Mouse (Mus musculus) natural killer cell, adult 2 months (primary cell): ENCODE results near the gene Atg7.
A peak's percentile ranks its signal among the peaks of the same experiment; 100 is the strongest.
"Not testable (repeated sequence)": the region's sequence is repeated elsewhere in the genome, so short reads cannot be mapped to it uniquely, and the experiment has no call there.

ENCODE experiments used
- DNase-seq, 2 experiments: peaks; one replicate each; pipeline ENCODE4 v3.0.0; 2022; ENCODE audit warnings: low spot score in 2 of 2

Gene Atg7

GRCm38 (mm10) chr6:114882212-114882611 lies 239.3 kb downstream of the Atg7 start:
- DNase-seq, result no peak

DNA sequence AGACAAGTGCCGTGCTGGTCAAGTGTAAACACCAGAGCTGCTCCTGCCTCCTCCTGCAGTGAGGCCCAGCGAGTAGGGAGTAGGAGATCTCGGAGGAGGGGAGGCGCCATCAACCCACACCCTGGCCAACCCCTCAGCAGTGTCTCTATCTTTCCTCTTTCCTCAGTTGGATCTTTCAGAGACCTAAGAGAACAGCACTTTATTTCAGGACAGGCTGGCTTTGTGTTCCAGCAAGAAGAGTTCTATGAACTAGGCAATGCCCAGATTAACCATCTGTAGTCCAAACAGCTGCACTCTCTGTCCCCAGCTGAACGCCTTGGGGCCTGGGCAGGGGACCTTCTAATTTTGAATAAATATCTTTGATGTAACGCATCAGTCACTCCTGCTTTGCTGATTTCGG lies 239.8 kb downstream of the Atg7 start:
- no peak for DNase-seq

GRCm38 (mm10) chr6:114883261-114883740 lies 240.4 kb downstream of the Atg7 start:
- peak; percentile 81 to 91 for DNase-seq

DNA sequence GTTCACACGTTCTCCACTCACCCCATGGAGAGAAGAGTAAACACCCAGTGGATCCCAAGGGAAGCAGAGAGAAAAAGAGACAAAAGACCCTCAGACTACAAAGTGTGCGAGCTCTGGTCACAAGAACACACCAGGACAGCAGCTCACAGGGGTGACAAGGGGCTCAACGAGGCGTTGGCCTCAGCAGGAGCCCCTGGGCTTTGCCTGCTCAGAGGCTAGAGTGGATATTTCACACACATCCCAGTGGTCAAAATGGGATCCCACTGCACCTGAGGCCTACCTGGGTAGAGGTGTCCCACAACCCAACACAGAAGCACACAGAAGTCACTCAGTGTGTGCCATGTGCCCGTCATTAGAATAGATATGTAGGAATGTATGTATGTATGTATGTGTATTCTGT lies 242.2 kb downstream of the Atg7 start:
- DNase-seq, result no peak

- DNase-seq, result no peak
Observed at GRCm38 (mm10) chr6:114886012-114886411, 243.1 kb downstream of the Atg7 start.

GRCm38 (mm10) chr6:114886504-114887361 lies 243.8 kb downstream of the Atg7 start:
- DNase-seq, result no peak

DNA sequence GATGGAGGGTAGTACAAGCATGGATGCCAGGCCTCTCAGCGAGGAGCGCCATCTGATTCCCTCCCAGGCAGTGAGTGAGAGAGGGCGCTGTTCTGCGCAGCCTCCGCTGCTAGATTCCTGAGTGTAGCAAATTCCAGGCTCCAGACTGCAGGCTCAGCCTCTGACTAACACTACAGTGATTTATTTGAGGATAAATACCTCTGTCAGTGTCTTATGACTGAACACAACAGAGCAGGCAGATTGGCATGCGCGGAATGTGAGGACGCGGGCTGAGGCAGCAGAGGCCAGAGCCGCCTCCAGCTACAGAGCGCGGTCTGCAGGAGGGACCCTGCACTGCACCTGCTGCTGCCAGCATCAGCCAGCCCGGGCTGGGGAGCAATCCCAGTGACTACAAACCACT lies 246.0 kb downstream of the Atg7 start:
- DNase-seq, result no peak

GRCm38 (mm10) chr6:114889971-114890370 lies 247.1 kb downstream of the Atg7 start:
- not testable (repeated sequence) for DNase-seq

DNA sequence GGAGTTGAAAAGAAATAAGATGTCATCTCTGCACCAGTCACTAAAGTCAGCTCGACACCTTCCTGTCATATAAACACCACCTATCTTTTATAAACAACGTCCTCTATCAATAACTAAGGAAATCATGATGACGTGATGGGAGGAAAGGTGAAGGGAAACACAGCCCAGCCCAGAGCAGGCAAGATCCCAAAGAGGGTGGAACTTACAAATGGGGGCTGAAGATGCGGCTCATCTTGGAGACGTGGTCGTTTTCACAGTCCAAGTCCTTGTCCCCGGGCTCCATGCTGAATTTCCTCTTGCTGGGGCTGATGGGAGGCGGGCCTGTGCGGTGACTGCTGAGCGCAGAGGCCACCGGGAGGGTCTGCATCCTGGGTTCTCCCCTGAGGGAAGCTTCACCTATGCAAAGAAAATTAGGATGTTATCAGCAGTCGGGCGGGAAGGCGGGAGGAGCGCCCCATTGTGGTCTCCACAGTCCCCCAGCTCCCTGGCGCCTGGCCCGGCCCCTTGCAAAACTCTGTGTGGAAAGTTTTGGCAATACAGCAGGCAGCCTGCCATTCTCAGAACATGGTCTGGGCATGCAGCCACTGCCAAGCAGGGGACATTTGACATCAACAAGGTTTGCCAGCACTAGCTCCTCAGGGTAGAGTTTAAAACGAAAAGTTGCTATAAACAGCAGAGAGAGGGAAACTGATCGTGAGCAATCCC lies 247.7 kb downstream of the Atg7 start:
- no peak for DNase-seq

- DNase-seq, result no peak
Observed at GRCm38 (mm10) chr6:114891272-114891671, 248.4 kb downstream of the Atg7 start.

- DNase-seq, result peak in 1 of 2 experiments; percentile 55
Observed at GRCm38 (mm10) chr6:114891771-114892170, 248.9 kb downstream of the Atg7 start.

DNA sequence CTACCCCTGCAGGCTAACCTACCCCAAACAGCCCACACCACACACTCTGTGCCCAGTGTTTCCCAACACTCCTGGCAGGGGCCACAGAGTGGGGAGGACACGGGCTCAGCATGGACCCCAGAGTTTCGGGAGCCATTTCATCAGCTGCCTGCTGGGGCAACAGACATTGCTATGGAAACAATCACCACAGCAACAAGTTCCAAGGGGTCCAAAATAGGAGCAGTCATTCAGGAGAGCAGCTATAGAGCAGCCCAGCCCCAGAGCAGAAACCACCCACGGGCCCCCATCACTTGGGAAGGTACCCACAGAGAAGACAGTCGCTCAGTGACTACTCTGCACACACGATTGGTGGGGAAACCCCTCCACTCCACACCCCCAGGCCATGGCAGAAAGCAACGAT lies 249.5 kb downstream of the Atg7 start:
- peak; percentile 69 to 77 for DNase-seq

DNA sequence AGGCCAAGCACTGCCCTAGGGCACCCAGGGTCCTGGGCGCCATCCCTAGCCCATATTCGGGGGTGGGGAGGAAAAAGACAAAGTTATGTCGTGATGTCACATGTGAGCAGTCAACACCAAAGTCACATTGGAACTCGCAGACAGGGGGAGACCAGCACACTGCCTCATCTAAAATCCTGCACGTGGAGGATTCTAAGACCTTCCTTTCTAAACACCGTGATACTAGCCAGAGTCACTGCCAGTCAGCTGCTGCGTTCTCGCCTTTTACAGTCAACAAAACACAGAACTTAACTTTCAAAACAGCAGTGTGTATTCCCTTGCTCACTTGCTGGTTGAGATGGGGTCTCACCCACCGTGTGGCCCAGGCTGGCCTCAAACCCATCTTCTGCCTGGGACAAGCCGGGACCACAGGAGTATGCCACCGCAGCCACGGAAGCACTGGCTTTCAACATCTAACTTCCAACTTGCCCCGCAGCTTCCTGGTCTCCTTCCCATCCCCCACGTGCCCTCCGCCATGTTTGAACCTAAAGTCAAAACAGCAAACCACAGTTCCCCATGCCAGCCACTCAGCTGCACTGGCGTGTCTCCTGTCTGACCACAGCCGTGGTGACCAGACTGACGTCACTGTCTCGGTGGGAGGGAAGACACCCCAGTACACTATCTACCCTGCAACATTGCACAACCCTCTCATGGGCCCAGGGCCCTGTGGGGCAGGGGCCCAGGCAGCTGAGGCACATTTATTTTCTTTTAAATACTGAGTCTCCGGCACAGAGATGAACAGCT lies 250.7 kb downstream of the Atg7 start:
- peak; percentile 96 to 99 for DNase-seq

DNA sequence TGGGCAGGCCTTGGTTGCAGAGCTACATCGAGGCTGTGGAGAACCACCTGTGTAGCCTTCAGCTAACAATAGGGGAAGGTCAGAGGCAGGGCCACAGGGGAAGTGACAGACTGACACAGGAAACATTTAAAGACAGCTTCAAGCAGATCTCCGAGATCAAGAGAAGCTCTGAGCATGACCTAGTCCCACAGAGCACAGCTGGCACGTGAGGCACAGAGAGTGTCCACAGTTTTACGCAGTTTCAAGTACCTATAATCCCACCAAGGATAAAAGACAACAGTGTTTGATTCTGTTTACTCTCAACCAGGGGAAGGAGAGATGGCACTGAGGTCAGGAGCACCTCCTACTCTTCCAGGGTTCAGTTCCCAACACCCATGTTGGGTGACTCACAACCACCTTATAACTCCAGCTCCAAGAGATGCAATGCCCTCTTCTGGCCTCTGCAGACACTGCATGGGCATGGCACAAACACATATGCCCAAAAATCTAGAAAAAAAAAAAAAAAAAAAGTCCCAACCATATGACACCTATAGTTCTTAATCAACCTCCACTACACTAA lies 251.7 kb downstream of the Atg7 start:
- peak; percentile 81 to 87 for DNase-seq

- DNase-seq, result no peak
Observed at GRCm38 (mm10) chr6:114895191-114895590, 252.3 kb downstream of the Atg7 start.

- no peak for DNase-seq
Observed at GRCm38 (mm10) chr6:114896281-114896680, 253.4 kb downstream of the Atg7 start.

DNA sequence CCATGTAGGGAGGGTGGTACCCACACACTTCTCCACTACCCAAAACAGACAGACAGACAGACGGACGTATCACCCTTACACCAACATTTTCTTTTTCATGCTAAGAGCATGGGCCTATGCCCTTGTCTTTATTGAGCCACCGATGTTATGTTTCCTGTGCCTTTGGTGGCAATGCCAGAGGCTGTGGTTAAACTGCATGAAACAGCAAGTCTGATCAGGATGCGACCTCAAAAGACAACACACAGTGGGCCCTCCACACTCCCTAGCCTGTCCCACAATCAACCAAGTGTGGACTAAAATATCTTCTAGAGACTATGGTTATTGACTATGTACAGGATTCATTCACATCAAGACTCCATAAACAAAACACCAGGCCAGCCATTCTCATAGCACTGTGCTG lies 256.1 kb downstream of the Atg7 start:
- DNase-seq, result no peak

DNA sequence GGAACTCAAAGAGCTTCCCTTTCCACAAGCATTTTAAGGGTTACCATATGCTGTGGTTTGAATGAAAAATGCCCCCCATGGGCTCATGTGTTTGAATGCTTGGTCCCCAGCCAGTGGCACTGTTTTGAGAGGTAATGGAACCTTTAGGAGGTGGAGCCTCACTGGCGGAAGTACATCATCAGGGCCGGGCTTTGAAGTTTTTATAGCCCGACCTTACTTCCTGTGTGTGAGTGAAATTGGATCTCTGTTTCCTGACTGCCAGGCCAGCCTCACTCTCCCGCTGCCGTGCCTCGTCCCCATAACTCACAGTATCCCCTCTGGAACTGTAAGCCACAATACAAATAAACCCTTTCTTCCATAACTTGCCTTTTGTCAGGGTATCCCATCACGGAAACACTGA lies 256.8 kb downstream of the Atg7 start:
- DNase-seq, result no peak

GRCm38 (mm10) chr6:114900194-114900593 lies 257.3 kb downstream of the Atg7 start:
- DNase-seq, result no peak

DNA sequence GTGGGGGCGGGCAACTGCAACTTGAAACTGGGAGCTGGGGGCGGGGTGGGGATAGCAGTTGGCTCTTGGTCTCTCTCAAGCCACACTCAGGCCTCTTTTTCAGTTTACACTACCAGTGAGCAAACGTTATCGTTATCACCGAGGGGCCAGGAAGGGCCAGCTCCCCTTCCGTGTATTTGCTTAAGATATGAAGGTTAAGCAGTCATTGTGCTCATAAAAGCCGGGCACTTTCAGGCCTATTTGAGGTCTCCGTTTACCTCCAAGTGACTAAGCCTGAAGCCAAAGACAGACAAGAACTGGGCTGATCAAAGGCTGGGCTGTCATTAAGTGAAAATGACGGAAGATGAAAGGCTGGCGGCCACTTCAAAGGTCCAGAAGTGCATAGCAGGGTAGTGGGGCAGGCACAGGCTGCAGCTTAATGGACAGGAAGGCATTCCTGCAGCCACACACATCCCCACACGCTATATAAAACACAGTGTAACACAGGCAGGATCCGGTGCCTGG lies 258.5 kb downstream of the Atg7 start:
- DNase-seq, result no peak

- no peak for DNase-seq
Observed at GRCm38 (mm10) chr6:114901921-114902320, 259.0 kb downstream of the Atg7 start.

GRCm38 (mm10) chr6:114904233-114904632 lies 261.3 kb downstream of the Atg7 start:
- DNase-seq, result peak in 1 of 2 experiments; percentile 65
